In the genomic region with DNA sequence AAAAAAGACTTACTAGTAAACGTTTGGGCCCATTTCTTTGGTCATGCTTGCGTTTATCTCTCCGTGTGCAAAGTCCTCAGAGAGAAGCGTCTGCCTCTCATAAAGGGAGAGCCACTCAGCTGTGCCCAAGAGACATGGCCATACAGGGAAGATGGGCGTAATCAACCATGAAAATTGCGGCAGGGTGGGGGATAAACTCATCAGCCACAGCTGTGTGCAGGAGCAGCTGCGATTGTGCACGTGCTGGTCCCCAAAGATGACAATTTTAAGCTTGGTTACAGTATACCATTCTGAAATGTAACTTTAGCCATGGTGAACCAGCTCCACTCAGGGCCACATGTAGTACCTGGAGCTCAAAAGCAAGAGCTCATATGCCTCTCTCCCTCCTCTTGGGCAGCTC, we compare ENCODE assay signal across 24 mouse cellular contexts.
DNase-seq lines count a peak whose midpoint lies in the region; ATAC-seq and TF ChIP-seq lines count a peak whose summit lies in the region.
"Had no signal": no experiment of that assay in that cellular context is flagged by ENCODE, and none has a peak within 500 bp of the region (broad histone marks: within the 10 kb centered on the region; RNA-seq: fewer than 3 reads in every experiment).

No protein-coding gene starts in this region.

- H3K9me3 ChIP-seq in forebrain, postnatal 0 days (ENCODE audit: low read length): no peaks in the 10 kb centered on the region
- H3K9me3 ChIP-seq in forebrain, embryonic 15.5 days: no peaks in the 10 kb centered on the region
- H3K9me3 ChIP-seq in hindbrain, embryonic 15.5 days: no peaks in the 10 kb centered on the region
- H3K9me3 ChIP-seq in liver, embryonic 11.5 days (ENCODE audit: control insufficient read depth, low read length): no peaks in the 10 kb centered on the region
- H3K9me3 ChIP-seq: embryonic facial prominence, embryonic 15.5 days; heart, embryonic 10.5 days; kidney, embryonic 15.5 days; megakaryocyte, embryonic 14.5 days; midbrain, embryonic 15.5 days; stomach, embryonic 15.5 days had no signal

- peak; percentile 64 for ATAC-seq in forebrain, postnatal 0 days
- ATAC-seq in forebrain, embryonic 15.5 days (replicated peaks): no peak
- ATAC-seq in hindbrain, embryonic 15.5 days (ENCODE audit: low FRiP score, low read depth): 0 out of 2 replicates have a peak, but pooled peaks have one; percentile 51
- no peak for ATAC-seq in liver, embryonic 11.5 days (replicated peaks; ENCODE audit: low FRiP score)
- ATAC-seq: intestine, embryonic 16.5 days; midbrain, embryonic 15.5 days had no signal

- no peaks in the 10 kb centered on the region for H3K4me1 ChIP-seq in forebrain, postnatal 0 days (ENCODE audit: insufficient read depth)
- H3K4me1 ChIP-seq in forebrain, embryonic 15.5 days: no peaks in the 10 kb centered on the region
- H3K4me1 ChIP-seq in hindbrain, embryonic 15.5 days (replicated peaks): peaks cover 4% of the 10 kb centered on the region; the same call in 1 of the 2 replicates
- no peaks in the 10 kb centered on the region for H3K4me1 ChIP-seq in liver, embryonic 11.5 days (replicated peaks; ENCODE audit: control insufficient read depth, insufficient read depth, low read length)
- H3K4me1 ChIP-seq: embryonic facial prominence, embryonic 15.5 days; megakaryocyte, embryonic 14.5 days; midbrain, embryonic 15.5 days; stomach, embryonic 15.5 days had no signal

- H3K9ac ChIP-seq in forebrain, postnatal 0 days: no peak overlapping the region
- H3K9ac ChIP-seq in forebrain, embryonic 15.5 days (replicated peaks): no peak overlapping the region
- no peak overlapping the region for H3K9ac ChIP-seq in hindbrain, embryonic 15.5 days
- no peak overlapping the region for H3K9ac ChIP-seq in liver, embryonic 11.5 days (ENCODE audit: low read depth, low read length)
- H3K9ac ChIP-seq: embryonic facial prominence, embryonic 15.5 days; kidney, embryonic 15.5 days; liver, embryonic 14.5 days; lung, embryonic 14.5 days; midbrain, embryonic 15.5 days; stomach, embryonic 15.5 days had no signal

- TF ChIP-seq CTCF in forebrain, postnatal 0 days (IDR thresholded peaks at IDR 0.05; ENCODE audit: low read depth): no peak

- no peak overlapping the region for H3K4me3 ChIP-seq in forebrain, postnatal 0 days (ENCODE audit: low read depth, low read length)
- H3K4me3 ChIP-seq in forebrain, embryonic 15.5 days: no peak overlapping the region
- H3K4me3 ChIP-seq in hindbrain, embryonic 15.5 days: no peak overlapping the region
- H3K4me3 ChIP-seq in liver, embryonic 11.5 days (ENCODE audit: low read depth, low read length): no peak overlapping the region
- H3K4me3 ChIP-seq: embryonic facial prominence, embryonic 15.5 days; heart, embryonic 10.5 days; kidney, embryonic 15.5 days; megakaryocyte, embryonic 14.5 days; midbrain, embryonic 15.5 days; stomach, embryonic 15.5 days had no signal

- H3K36me3 ChIP-seq in forebrain, postnatal 0 days (ENCODE audit: insufficient read depth): no peaks in the 10 kb centered on the region
- H3K36me3 ChIP-seq in forebrain, embryonic 15.5 days: no peaks in the 10 kb centered on the region
- H3K36me3 ChIP-seq in hindbrain, embryonic 15.5 days: no peaks in the 10 kb centered on the region
- no peaks in the 10 kb centered on the region for H3K36me3 ChIP-seq in liver, embryonic 11.5 days (ENCODE audit: control insufficient read depth, insufficient read depth, low read length)
- H3K36me3 ChIP-seq: embryonic facial prominence, embryonic 15.5 days; heart, embryonic 10.5 days; kidney, embryonic 15.5 days; midbrain, embryonic 15.5 days; stomach, embryonic 15.5 days had no signal

- no peak for DNase-seq in forebrain, postnatal 0 days
- DNase-seq in retina, embryonic 14.5 days (ENCODE audit: low spot score): peak; percentile 34
- no peak for DNase-seq in retina, postnatal 1 day
- no peak for DNase-seq in lung, postnatal 4 days
- DNase-seq in adrenal gland, postnatal 25 days: no peak
- no peak for DNase-seq in liver, embryonic 11.5 days (ENCODE audit: low spot score)
- DNase-seq: adrenal gland, adult 2 months; cerebellum, adult 2 months; cerebellum, postnatal 36 days; embryo, embryonic 11 days; layer of hippocampus, adult 9-11 months; lung, embryonic 14.5 days; right cerebral cortex, adult 18-20 months; thymus, postnatal 36 days had no signal

- H3K27ac ChIP-seq in forebrain, postnatal 0 days (ENCODE audit: low read depth, low read length): no peak overlapping the region
- H3K27ac ChIP-seq in forebrain, embryonic 15.5 days (replicated peaks): no peak overlapping the region
- no peak overlapping the region for H3K27ac ChIP-seq in hindbrain, embryonic 15.5 days (replicated peaks)
- H3K27ac ChIP-seq in liver, embryonic 11.5 days (ENCODE audit: low read depth, low read length): no peak overlapping the region
- H3K27ac ChIP-seq: embryonic facial prominence, embryonic 15.5 days; heart, embryonic 10.5 days; kidney, embryonic 15.5 days; liver, embryonic 14.5 days; midbrain, embryonic 15.5 days; stomach, embryonic 15.5 days had no signal

- no peak overlapping the region for H3K4me2 ChIP-seq in forebrain, postnatal 0 days (ENCODE audit: low read depth)
- no peak overlapping the region for H3K4me2 ChIP-seq in forebrain, embryonic 15.5 days (replicated peaks)
- no peak overlapping the region for H3K4me2 ChIP-seq in hindbrain, embryonic 15.5 days
- H3K4me2 ChIP-seq in liver, embryonic 11.5 days: no peak overlapping the region
- H3K4me2 ChIP-seq: embryonic facial prominence, embryonic 15.5 days; kidney, embryonic 15.5 days; lung, embryonic 14.5 days; midbrain, embryonic 15.5 days; stomach, embryonic 15.5 days had no signal

- 78% methylated on average over 8 of the region's 8 CpGs for WGBS in forebrain, postnatal 0 days
- 84% methylated on average over 8 of the region's 8 CpGs for WGBS in forebrain, embryonic 15.5 days
- 51% methylated on average over 8 of the region's 8 CpGs for WGBS in hindbrain, embryonic 15.5 days
- WGBS in liver, embryonic 11.5 days: 76% methylated on average over 8 of the region's 8 CpGs

- H3K27me3 ChIP-seq in forebrain, postnatal 0 days (ENCODE audit: insufficient read depth, low read length): no peaks in the 10 kb centered on the region
- no peaks in the 10 kb centered on the region for H3K27me3 ChIP-seq in forebrain, embryonic 15.5 days
- H3K27me3 ChIP-seq in hindbrain, embryonic 15.5 days: no peaks in the 10 kb centered on the region
- H3K27me3 ChIP-seq in liver, embryonic 11.5 days (replicated peaks; ENCODE audit: control insufficient read depth, insufficient read depth, low read length): no peaks in the 10 kb centered on the region
- H3K27me3 ChIP-seq: embryonic facial prominence, embryonic 15.5 days; kidney, embryonic 15.5 days; megakaryocyte, embryonic 14.5 days; midbrain, embryonic 15.5 days; stomach, embryonic 15.5 days had no signal

Comparison
In these comparisons a context has a peak if more than half of its experiments do, and no peak if none do; other contexts are left out.
1. ATAC-seq: peak in forebrain, postnatal 0 days (single experiment) and hindbrain, embryonic 15.5 days (single experiment); none in forebrain, embryonic 15.5 days (single experiment) and liver, embryonic 11.5 days (single experiment).